Mouse (Mus musculus) T-helper 17 cell (primary cell): ENCODE data around the gene Eif4g3.

Source experiments
- in situ Hi-C, 2 experiments: fragments of 300-600 bp; cut with MboI, MseI; formaldehyde crosslinking; loops; 1 replicate in 1 of 2; 2 replicates in 1 of 2; pipeline ENCODE4 v1.15.1; 2025; ENCODE audit warnings: high pct_unique_total_duplicates in 2 of 2

Gene Eif4g3

GRCm38 (mm10) chr4:138149977-138150376 lies 157.2 kb downstream of the Eif4g3 start:
- in situ Hi-C loops, result no loop called here

GRCm38 (mm10) chr4:138151226-138151625 lies 158.4 kb downstream of the Eif4g3 start:
- in situ Hi-C loops, result no loop called here

GRCm38 (mm10) chr4:138153980-138154379 lies 161.2 kb downstream of the Eif4g3 start:
- in situ Hi-C loops, result no loop called here

- in situ Hi-C loops, result loop anchor here in 1 of 2 experiments (10.0 kb wide), 1 partner anchor 1114 kb away; no protein-coding TSS in a partner anchor
Measured at GRCm38 (mm10) chr4:138160918-138161317, 168.1 kb downstream of the Eif4g3 start.

GRCm38 (mm10) chr4:138161550-138161949 lies 168.7 kb downstream of the Eif4g3 start:
- in situ Hi-C loops, result loop anchor here in 1 of 2 experiments (10.0 kb wide), 1 partner anchor 1113 kb away; no protein-coding TSS in a partner anchor

- in situ Hi-C loops, result loop anchor here in 1 of 2 experiments (10.0 kb wide), 1 partner anchor 1111 kb away; no protein-coding TSS in a partner anchor
Measured at GRCm38 (mm10) chr4:138163836-138164235, 171.0 kb downstream of the Eif4g3 start.

- in situ Hi-C loops, result loop anchor here in 1 of 2 experiments (10.0 kb wide), 1 partner anchor 1110 kb away; no protein-coding TSS in a partner anchor
Measured at GRCm38 (mm10) chr4:138164860-138165259, 172.0 kb downstream of the Eif4g3 start.

GRCm38 (mm10) chr4:138166519-138166918 lies 173.7 kb downstream of the Eif4g3 start:
- in situ Hi-C loops, result loop anchor here in 1 of 2 experiments (10.0 kb wide), 1 partner anchor 1108 kb away; no protein-coding TSS in a partner anchor

- in situ Hi-C loops, result loop anchor here in 1 of 2 experiments (10.0 kb wide), 1 partner anchor 1107 kb away; no protein-coding TSS in a partner anchor
Measured at GRCm38 (mm10) chr4:138168162-138168561, 175.3 kb downstream of the Eif4g3 start.

- in situ Hi-C loops, result loop anchor here in 1 of 2 experiments (10.0 kb wide), 1 partner anchor 1105 kb away; no protein-coding TSS in a partner anchor
Measured at GRCm38 (mm10) chr4:138169420-138169819, 176.6 kb downstream of the Eif4g3 start.

- in situ Hi-C loops, result no loop called here
Measured at GRCm38 (mm10) chr4:138172686-138173085, 179.9 kb downstream of the Eif4g3 start.

GRCm38 (mm10) chr4:138179391-138179790 lies 186.6 kb downstream of the Eif4g3 start:
- in situ Hi-C loops, result no loop called here

GRCm38 (mm10) chr4:138180719-138181118 lies 187.9 kb downstream of the Eif4g3 start:
- in situ Hi-C loops, result no loop called here

- in situ Hi-C loops, result no loop called here
Measured at GRCm38 (mm10) chr4:138184056-138184455, 191.2 kb downstream of the Eif4g3 start.

- in situ Hi-C loops, result no loop called here
Measured at GRCm38 (mm10) chr4:138184573-138184981, 191.8 kb downstream of the Eif4g3 start.

GRCm38 (mm10) chr4:138185961-138186360 lies 193.1 kb downstream of the Eif4g3 start:
- in situ Hi-C loops, result no loop called here

GRCm38 (mm10) chr4:138187995-138188394 lies 195.2 kb downstream of the Eif4g3 start:
- in situ Hi-C loops, result no loop called here

- in situ Hi-C loops, result no loop called here
Measured at GRCm38 (mm10) chr4:138192561-138192960, 199.7 kb downstream of the Eif4g3 start.

- in situ Hi-C loops, result no loop called here
Measured at GRCm38 (mm10) chr4:138200769-138201168, 207.9 kb downstream of the Eif4g3 start.

GRCm38 (mm10) chr4:138201696-138202095 lies 208.9 kb downstream of the Eif4g3 start:
- in situ Hi-C loops, result no loop called here

- in situ Hi-C loops, result no loop called here
Measured at GRCm38 (mm10) chr4:138210116-138210515, 217.3 kb downstream of the Eif4g3 start.

- in situ Hi-C loops, result no loop called here
Measured at GRCm38 (mm10) chr4:138213861-138214260, 221.0 kb downstream of the Eif4g3 start.

GRCm38 (mm10) chr4:138215671-138216199 lies 222.9 kb downstream of the Eif4g3 start:
- in situ Hi-C loops, result loop anchor here in 1 of 2 experiments (5.0 kb wide), 1 partner anchor 363 kb away; no protein-coding TSS in a partner anchor
